Mouse (Mus musculus) heart, postnatal 0 days (tissue): ENCODE results near the gene Macf1. TPM values are rescaled to one million over a fixed set of nuclear protein-coding genes. Genes with fewer than 3 reads are reported as not detected.

Experiments used
- ATAC-seq: fragments of 200-750 bp; cut with Nextera tagmentation; 2 replicates; pipeline ENCODE4 v1.8.0; 2017; ENCODE audit warnings: low read depth, moderate number of reproducible peaks, moderate library complexity; ENCODE audit not compliant: insufficient read depth
- DNase-seq: peaks from one replicate; pipeline ENCODE4 v3.0.0-alpha.2; 2016; ENCODE audit warnings: low spot score
- H3K27ac ChIP-seq: fragments of 300-500 bp; sonication (generic); 2 replicates; pipeline ENCODE4 v1.5.1; 2014; ENCODE audit warnings: low read depth, mild to moderate bottlenecking
- H3K27me3 ChIP-seq: fragments of 300-500 bp; sonication (generic); 2 replicates; pipeline ENCODE4 v1.6.1; 2014; ENCODE audit warnings: low read length, mixed read lengths; ENCODE audit not compliant: control insufficient read depth, insufficient read depth
- H3K36me3 ChIP-seq: fragments of 300-500 bp; sonication (generic); replicated peaks from 2 replicates; pipeline ENCODE4 v1.6.1; 2014; ENCODE audit warnings: low read length, mixed read lengths; ENCODE audit not compliant: control insufficient read depth, insufficient read depth
- H3K4me1 ChIP-seq: fragments of 300-500 bp; sonication (generic); 2 replicates; pipeline ENCODE4 v1.6.1; 2014; ENCODE audit warnings: antibody characterized with exemption; ENCODE audit not compliant: control insufficient read depth, insufficient read depth
- H3K4me2 ChIP-seq: fragments of 300-500 bp; sonication (generic); 2 replicates; pipeline ENCODE4 v1.6.1; 2014; ENCODE audit warnings: low read depth, mild to moderate bottlenecking, low read length, moderate library complexity
- H3K4me3 ChIP-seq: fragments of 300-500 bp; sonication (generic); 2 replicates; pipeline ENCODE4 v1.5.1; 2014; ENCODE audit warnings: low read depth, low read length
- H3K9ac ChIP-seq: fragments of 300-500 bp; sonication (generic); replicated peaks from 2 replicates; pipeline ENCODE4 v1.6.1; 2014; ENCODE audit warnings: low read depth, low read length, mixed read lengths
- H3K9me3 ChIP-seq: fragments of 300-500 bp; sonication (generic); replicated peaks from 2 replicates; pipeline ENCODE4 v1.6.1; 2016; ENCODE audit warnings: low read length; ENCODE audit not compliant: control insufficient read depth
- CTCF ChIP-seq: IDR thresholded peaks from 2 replicates; pipeline ENCODE4 v1.5.1; 2016; ENCODE audit warnings: antibody characterized with exemption, control low read depth, low read depth
- EP300 ChIP-seq: IDR thresholded peaks from 2 replicates; pipeline ENCODE4 v1.6.1; 2016; ENCODE audit warnings: antibody characterized with exemption, low read depth
- WGBS: fragments of 180-500 bp; shearing (Covaris S2); extraction: QIAGEN DNeasy Blood & Tissue Kit; methylation state at CpG from one replicate; pipeline ENCODE4 v1.1.7; 2014; 5-methylcytosine and 5-hydroxymethylcytosine counted together
- polyA plus RNA-seq: library from polyadenylated mRNA; unstranded; fragments of >200 nt; fragmentation: Nextera tagmentation; extraction: Ambion mirVana; gene quantifications from 2 replicates; pipeline ENCODE4 v1.2.1, GENCODE M21; 2015
- total RNA-seq: library from RNA; depleted of rRNA; stranded (reverse); fragments of >200 nt; gene quantifications from 2 replicates; pipeline ENCODE4 v1.2.3, GENCODE M21; 2014; ENCODE audit warnings: low replicate concordance

Gene Macf1
- total and polyA plus RNA-seq, 2 experiments from 2014 or later, result 41.4 to 236 TPM

DNA sequence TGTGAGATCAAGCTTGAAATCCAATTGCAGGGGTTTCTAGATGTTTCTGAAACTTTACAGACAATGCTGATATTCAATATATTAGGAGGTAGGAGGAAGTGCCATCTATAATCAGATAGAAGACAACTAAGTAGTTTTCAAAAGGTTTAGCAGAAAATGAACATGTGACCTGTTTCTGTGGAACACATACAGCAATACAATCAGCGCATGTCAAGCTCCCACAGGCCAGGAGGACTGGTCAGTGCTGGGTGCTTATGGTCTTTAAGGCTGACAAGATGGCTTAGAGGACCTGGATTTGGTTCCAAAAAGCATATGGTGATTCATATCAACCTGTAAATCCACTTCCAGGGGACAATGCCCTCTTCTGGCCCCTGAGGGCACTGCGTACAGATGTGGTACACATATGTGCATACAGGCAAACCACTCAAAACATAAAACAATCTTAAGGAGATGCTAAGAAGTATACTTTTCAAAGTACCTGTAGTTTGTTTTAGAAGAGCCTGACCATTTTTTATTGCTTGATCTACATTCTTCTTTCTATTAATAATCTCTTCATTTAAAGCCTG is 288.6 kb downstream of the Macf1 start:
- H3K4me1 ChIP-seq, result peaks cover 14% of the 10 kb centered on the region; the same call in 1 of the 2 replicates
- 100% methylated on average over 2 of the region's 2 CpGs for WGBS
- no peak overlapping the region for H3K4me3 ChIP-seq
- DNase-seq, result no peak
- H3K27me3 ChIP-seq, result no peaks in the 10 kb centered on the region
- H3K9ac ChIP-seq, result no peak overlapping the region
- H3K4me2 ChIP-seq, result no peak overlapping the region
- TF ChIP-seq CTCF (peak; percentile 18; the same call in 1 of the 2 replicates), EP300 (no peak)
- H3K9me3 ChIP-seq, result no peaks in the 10 kb centered on the region
- no peak overlapping the region for H3K27ac ChIP-seq
- peaks cover 89% of the 10 kb centered on the region for H3K36me3 ChIP-seq
- ATAC-seq, result no peak

DNA sequence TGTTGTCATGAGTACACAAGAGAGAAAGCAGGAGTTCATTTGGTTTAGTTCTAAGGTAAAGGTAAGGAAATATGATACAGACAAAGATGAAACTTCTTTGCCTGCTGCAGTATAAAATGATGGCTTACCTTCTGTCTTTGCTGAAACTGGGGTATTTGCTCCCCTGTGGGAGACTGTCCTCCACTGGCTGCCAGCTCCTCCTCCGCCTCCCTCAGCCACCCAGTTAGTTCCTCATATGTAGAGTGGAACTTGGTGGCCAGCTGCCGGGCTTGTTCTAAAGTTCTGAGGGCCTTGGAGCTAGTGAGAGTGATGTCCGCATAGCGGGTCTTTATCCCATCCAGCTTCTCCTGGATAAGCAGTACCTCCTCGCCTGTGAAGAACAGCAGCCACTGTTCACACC is 289.3 kb downstream of the Macf1 start:
- H3K27ac ChIP-seq, result no peak overlapping the region
- H3K36me3 ChIP-seq, result peaks cover 92% of the 10 kb centered on the region
- no peak overlapping the region for H3K4me3 ChIP-seq
- H3K4me1 ChIP-seq, result peaks cover 14% of the 10 kb centered on the region; the same call in 1 of the 2 replicates
- no peaks in the 10 kb centered on the region for H3K9me3 ChIP-seq
- DNase-seq (no peak), ATAC-seq (no peak)
- no peak overlapping the region for H3K4me2 ChIP-seq
- TF ChIP-seq EP300, result no peak
- H3K9ac ChIP-seq, result no peak overlapping the region
- H3K27me3 ChIP-seq, result no peaks in the 10 kb centered on the region
- WGBS, result 93% methylated on average over 5 of the region's 5 CpGs

DNA sequence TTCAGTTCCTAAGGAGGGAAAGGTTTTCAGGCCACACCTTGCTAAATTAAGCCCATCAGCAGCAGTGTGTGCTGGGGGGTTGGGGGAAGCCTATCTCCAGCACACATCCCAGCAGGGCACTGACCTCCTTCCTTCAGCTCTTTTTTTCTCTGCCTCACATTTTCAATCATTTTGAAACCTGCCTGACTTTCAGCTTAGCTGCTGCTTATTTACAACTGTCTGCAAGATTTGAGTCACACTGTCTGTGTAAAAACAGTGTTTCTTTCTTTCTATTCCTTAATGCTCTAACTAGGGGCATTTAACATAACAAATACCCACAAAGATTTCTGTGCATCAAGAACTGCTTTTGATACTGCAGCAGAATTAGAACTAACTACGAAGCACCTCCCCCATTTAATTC is 289.9 kb downstream of the Macf1 start:
- Histone ChIP-seq H3K9me3 (no peaks in the 10 kb centered on the region), H3K4me2 (no peak overlapping the region), H3K4me3 (no peak overlapping the region), H3K27ac (no peak overlapping the region), H3K36me3 (peaks cover 93% of the 10 kb centered on the region), H3K4me1 (peaks cover 14% of the 10 kb centered on the region; the same call in 1 of the 2 replicates), H3K27me3 (no peaks in the 10 kb centered on the region), H3K9ac (no peak overlapping the region)
- ATAC-seq (no peak), DNase-seq (no peak)
- 85% methylated on average over 1 of the region's 1 CpGs for WGBS
- TF ChIP-seq EP300 (no peak), CTCF (no peak)

DNA sequence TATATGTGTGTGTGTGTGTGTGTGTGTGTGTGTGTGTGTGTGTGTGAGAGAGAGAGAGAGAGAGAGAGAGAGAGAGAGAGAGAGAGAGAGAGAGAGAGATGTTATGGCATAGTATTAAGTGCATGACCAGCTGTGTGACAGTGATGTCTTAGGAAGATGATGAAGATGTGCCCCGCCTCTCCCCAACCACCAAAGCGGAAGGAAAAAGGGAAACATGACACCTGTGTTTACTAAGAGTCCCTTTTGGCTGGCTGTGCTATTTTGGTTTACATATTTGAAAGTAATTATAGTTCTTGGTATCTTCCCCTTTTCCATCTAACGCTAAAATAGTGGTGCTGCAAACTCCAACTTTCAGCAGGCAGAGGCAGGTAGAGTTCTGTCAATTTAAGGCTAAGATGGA is 291.2 kb downstream of the Macf1 start:
- H3K9ac ChIP-seq, result no peak overlapping the region
- H3K4me1 ChIP-seq, result peaks cover 10% of the 10 kb centered on the region; the same call in 1 of the 2 replicates
- no peak overlapping the region for H3K4me3 ChIP-seq
- H3K27ac ChIP-seq, result no peak overlapping the region
- no peak for ATAC-seq
- no peaks in the 10 kb centered on the region for H3K27me3 ChIP-seq
- DNase-seq, result no peak
- no peak overlapping the region for H3K4me2 ChIP-seq
- no peaks in the 10 kb centered on the region for H3K9me3 ChIP-seq
- TF ChIP-seq EP300, result no peak
- TF ChIP-seq CTCF, result no peak
- H3K36me3 ChIP-seq, result peaks cover 95% of the 10 kb centered on the region
- WGBS, result 79% methylated on average over 3 of the region's 3 CpGs

DNA sequence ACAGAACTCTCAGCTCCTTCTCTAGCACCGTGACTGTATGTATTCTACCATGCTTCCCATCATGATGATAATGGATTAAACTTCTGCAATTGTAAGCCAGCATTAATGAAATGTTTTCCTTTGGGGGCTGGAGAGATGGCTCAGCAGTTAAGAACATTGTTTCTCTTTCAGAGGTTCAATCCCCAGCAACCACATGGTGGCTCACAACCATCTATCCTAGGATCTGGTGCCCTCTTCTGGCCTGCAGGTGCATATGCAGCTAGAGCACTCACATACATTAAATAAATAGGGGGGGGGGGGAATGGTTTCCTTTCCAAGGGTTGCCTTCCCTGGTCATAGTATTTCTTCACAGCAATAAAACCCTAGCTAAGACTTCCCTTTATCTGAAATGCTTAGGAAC is 292.0 kb downstream of the Macf1 start:
- TF ChIP-seq EP300 (no peak), CTCF (peak; percentile 64)
- ATAC-seq, result no peak
- H3K4me2 ChIP-seq, result no peak overlapping the region
- no peaks in the 10 kb centered on the region for H3K27me3 ChIP-seq
- peaks cover 95% of the 10 kb centered on the region for H3K36me3 ChIP-seq
- no peaks in the 10 kb centered on the region for H3K9me3 ChIP-seq
- H3K27ac ChIP-seq, result no peak overlapping the region
- peak; percentile 11 for DNase-seq
- WGBS, result 96% methylated on average over 1 of the region's 1 CpGs
- H3K4me3 ChIP-seq, result no peak overlapping the region
- H3K4me1 ChIP-seq, result 0 out of 2 replicates have a peak, but pooled peaks cover 3% of the 10 kb centered on the region
- no peak overlapping the region for H3K9ac ChIP-seq

DNA sequence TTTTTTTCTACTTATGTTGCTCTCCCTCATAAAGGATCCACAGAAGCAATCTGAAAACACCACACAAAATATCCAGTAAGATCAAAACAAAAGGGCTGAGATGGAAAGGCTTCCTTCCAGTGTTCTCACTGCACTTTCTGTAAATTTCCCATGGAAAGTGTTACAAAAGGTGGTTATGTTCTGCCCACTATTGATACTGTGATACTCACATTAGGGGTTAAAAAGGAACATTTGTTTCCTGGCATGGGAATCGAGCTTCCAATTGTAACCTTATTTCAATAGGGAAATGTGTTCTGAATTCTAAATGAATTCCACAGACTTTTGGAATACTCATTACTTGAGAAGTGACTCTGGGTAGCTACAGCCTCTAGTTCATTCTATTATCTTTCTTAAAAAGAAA is 299.1 kb downstream of the Macf1 start:
- H3K27me3 ChIP-seq, result no peaks in the 10 kb centered on the region
- no peaks in the 10 kb centered on the region for H3K4me1 ChIP-seq
- no peak overlapping the region for H3K4me3 ChIP-seq
- TF ChIP-seq CTCF (no peak), EP300 (no peak)
- DNase-seq, result no peak
- 78% methylated on average over 1 of the region's 1 CpGs for WGBS
- no peaks in the 10 kb centered on the region for H3K9me3 ChIP-seq
- H3K9ac ChIP-seq, result no peak overlapping the region
- no peak for ATAC-seq
- no peak overlapping the region for H3K27ac ChIP-seq
- peaks cover 97% of the 10 kb centered on the region for H3K36me3 ChIP-seq
- H3K4me2 ChIP-seq, result no peak overlapping the region
